Mouse (Mus musculus) telencephalon, adult 2 months (tissue): ENCODE measurements around the gene Adamts15.

ENCODE experiments used
- DNase-seq: peaks from one replicate; pipeline ENCODE4 v3.0.0-alpha.2; 2011; ENCODE audit warnings: low read depth, low spot score

The Adamts15 gene

DNA sequence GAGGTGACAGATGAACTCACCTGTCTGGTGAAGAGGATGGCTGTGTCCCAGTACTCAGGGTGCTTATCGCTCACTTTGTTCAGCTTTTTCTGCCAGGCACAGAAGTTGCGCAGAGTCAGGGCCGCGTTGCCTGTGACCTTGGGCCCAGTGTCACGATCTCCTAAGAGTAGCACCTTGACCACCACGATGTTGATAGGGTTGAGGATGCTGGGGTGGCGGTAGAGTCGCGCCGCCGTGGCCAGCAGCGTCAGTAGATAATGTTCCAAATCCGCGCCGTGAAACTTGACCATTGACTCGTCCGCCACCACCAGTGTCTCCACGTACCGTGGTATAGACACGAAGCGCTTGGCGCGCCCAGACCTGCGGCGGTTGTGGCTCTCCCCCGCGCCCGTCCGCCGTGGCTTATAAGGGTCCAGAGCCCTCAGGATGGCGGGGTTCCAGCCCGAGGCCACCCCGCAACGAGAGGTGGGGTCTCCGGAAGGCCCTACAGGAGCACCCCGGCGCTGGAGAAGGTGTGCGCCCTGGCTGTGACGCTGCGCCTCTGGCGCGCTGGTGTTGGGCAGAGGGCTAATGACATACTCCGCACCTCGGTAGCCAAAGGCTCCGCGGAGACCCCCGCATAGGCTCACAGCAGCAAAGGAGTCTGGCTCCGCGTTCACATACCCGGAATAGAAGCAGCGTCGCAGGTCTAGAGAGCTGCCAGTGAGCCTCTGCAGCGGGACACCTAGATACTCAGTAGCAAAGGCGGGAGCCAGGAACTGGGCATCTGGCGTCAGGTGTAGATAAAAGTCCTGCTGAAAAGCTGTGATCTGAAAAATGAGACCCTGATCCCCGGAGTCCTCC lies 770 bp downstream of the Adamts15 start:
- no peak for DNase-seq

GRCm38 (mm10) chr9:30920736-30921135 lies 1.5 kb downstream of the Adamts15 start:
- DNase-seq, result no peak

DNA sequence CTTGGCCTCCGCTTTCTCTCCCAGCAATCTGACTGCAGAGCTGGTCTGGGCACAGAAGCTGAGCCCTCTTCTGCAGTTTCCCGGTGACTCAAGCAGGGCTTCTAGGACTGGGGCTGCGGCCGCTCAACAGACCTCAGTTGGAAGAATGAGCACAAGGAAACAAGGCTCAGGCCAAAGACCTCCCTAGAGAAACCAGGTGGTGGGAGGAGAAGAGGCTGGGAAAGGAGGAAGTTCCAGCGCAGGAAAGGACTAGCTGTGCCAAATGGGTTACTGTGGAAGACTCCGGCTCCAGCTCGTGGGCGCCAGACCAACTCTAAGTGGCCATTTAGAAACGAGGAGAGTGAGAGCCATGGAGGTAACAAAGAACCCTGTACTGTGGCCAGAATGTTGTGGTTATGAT lies 2.6 kb downstream of the Adamts15 start:
- no peak for DNase-seq

GRCm38 (mm10) chr9:30918466-30919356 lies 3.5 kb downstream of the Adamts15 start:
- no peak for DNase-seq

- DNase-seq, result no peak
Observed at GRCm38 (mm10) chr9:30916266-30916968, 5.8 kb downstream of the Adamts15 start.

DNA sequence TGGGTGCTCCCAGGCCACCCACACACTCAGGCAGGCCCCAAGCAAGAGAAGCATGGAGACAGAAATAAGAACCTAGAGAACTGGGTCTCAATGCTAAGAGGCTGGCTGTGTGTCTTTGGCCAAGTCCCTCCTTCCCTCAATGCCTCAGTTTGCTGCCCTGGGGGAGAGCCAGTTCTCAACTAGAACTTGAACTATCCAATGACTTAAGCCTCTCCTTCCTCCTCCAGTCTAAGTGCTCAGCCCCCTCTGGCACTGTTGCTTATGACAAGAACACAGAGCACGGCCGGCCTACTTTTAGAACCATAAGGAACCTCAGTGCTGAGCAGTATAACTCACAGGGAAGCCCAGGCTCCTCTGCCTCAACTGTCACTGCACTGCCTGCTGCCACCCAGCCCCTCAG lies 8.0 kb downstream of the Adamts15 start:
- DNase-seq, result no peak

- DNase-seq, result no peak
Observed at GRCm38 (mm10) chr9:30913429-30913828, 8.8 kb downstream of the Adamts15 start.

- no peak for DNase-seq
Observed at GRCm38 (mm10) chr9:30912161-30912560, 10.1 kb downstream of the Adamts15 start.

GRCm38 (mm10) chr9:30910491-30910890 lies 11.8 kb downstream of the Adamts15 start:
- no peak for DNase-seq

DNA sequence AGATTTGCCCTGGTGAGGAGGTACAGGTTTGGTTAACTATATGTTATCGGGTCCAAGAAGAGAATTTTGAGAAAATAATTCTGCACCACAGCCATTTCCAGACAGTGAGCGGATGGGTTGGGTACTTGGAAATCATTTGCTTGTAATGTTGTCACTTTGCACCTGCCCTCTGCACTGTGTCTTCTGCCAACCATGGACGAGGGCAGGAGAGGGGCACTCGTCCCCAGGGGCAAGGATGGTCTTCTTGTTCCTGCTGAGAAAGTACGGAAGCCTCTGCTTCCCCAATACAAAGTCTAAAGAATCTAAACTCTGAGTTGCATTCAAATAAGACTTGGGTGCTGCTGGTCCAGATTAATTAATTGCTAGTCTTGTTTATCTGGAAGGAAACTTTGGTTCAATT lies 13.3 kb downstream of the Adamts15 start:
- DNase-seq, result no peak

DNA sequence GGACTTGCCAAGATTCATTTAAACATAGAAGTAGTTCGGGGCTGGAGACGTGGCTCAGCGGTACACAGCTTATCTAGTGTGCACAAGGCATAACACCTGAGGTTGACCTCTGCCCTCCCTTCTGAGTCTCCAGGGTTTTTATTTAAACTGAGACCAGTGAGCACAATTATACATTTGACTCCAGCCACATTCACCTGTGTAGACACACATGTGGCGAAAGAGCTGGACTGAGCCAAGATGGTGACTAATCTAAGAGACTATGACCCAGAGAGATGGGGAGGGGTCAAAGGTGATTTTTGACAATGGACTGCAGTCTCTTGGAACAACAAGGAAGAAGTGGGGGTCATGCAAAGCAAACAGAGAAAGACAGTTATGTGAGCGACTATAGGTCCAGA lies 14.0 kb downstream of the Adamts15 start:
- DNase-seq, result no peak

DNA sequence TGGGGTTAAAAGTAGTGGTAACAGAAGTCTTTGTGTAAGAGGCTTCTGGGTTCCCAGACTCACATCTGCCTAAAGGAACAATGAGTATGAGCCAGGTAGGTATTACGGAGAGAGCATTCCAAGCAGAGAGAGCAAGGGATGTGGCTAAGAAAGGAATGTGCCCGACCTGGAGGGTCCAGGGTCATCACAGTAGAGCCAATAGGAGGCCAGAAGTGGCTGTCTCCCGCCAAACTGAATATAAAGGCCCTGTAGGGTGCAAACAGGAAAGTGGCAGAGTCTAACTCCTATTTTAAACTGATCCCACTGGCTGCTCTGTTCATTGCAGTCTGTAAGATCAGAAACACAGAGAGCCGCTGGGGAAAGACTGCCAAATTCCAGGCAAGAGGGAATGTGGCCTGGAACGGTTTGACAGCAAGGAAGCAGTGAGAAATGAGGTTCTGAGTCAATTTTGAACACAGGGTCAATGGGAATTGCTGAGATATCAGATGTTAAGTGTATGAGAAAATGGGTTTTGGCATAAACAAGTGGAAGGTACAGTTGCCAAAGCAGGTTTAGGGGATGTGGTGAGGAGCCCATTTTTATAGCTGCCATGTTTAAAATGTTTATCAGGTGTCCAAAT lies 14.5 kb downstream of the Adamts15 start:
- no peak for DNase-seq

DNA sequence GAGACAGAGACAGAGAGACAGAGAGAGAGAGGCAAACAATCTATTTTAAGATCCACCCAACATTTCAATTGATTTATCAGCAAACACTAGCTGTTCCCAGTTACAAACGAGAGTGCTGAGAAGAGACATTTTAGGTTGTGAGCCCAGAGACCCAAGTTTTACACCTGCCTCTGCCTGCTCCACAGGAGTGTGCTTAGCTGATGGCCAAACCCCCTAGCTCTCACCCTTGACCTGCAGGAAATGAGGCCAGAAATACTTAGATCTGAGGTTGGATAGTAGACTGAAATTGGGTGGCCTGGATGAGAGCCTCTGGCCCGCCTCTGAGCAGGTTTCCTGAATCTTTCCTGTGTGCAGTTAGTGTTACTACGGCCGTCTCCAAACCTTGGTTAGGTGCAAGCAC lies 15.8 kb downstream of the Adamts15 start:
- DNase-seq, result no peak

GRCm38 (mm10) chr9:30905861-30906260 lies 16.4 kb downstream of the Adamts15 start:
- no peak for DNase-seq

- no peak for DNase-seq
Observed at GRCm38 (mm10) chr9:30903266-30903665, 19.0 kb downstream of the Adamts15 start.

GRCm38 (mm10) chr9:30902641-30903040 lies 19.6 kb downstream of the Adamts15 start:
- DNase-seq, result no peak

DNA sequence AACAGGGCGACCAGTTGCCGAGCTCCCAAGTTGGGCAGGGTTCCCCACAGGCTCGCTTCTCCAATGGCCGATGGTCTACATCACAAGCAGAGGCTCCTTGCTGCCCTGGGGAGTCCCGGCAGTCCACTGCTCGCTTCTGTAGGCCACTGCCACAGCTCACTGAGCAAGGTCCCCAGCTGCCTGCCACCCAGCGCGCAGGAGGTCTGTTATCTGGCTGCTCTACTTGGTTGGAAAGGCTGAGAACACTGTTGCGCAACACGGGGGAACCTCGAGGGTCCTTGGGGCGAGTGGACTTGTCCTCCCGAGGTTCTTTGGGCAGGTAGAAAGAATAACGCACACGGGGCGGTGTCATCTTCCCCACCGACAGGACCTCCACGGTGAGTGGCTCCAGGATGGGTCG lies 20.1 kb downstream of the Adamts15 start:
- no peak for DNase-seq

GRCm38 (mm10) chr9:30897169-30897568 lies 25.1 kb downstream of the Adamts15 start:
- no peak for DNase-seq

GRCm38 (mm10) chr9:30896752-30897151 lies 25.5 kb downstream of the Adamts15 start:
- DNase-seq, result no peak

DNA sequence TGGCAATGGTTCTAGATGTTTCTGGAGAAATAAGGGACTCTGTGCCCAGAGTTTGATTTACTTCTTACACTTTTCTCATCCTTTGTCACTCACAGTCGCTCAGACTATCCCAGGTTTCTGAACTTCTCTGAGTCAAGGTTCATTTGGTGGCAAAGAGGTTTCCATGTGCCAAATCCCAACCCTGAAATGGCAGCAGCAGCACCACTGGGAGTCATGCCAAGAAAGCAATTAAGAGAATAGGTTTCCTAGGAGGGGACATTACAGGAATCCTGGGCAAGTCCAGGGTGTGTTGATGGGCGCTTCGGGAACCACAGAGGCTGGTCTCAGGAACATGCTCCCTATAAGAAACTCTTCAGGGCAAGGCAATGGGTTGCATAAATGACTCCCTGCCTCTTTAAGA lies 26.6 kb downstream of the Adamts15 start:
- no peak for DNase-seq

DNA sequence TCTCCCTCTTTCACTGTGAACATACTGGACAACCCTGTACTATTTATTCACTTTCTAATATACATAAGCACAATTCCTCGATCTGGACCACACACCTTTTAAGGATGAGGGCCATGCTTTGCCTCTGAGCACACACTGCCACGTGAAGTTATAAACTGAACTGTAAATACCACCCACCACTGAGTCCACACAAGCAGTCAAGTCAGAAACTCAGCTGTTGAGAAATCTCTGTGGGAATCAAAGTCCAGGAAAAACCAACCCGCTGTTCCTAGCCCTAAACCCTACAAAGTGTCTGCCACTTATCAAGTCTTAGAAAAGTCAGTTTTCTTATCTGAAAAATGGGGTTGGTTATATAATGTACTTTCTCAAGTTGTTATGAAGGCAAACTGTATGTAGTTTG lies 36.0 kb downstream of the Adamts15 start:
- DNase-seq, result no peak

GRCm38 (mm10) chr9:30880553-30880952 lies 41.7 kb downstream of the Adamts15 start:
- no peak for DNase-seq
